Mouse (Mus musculus): ENCODE measurements around the gene Nfat5. TPM values are rescaled to one million over a fixed set of nuclear protein-coding genes. Genes with fewer than 3 reads are reported as not detected.

Nfat5 gene
- polyA plus RNA-seq, 1 experiment: 18.8 TPM

- Histone ChIP-seq H3K4me3 (replicated peaks; ENCODE audit: control insufficient read depth, low read depth, low read length) (no peak overlapping the region), H3K4me1 (ENCODE audit: control insufficient read depth, insufficient read depth, low read length) (no peaks in the 10 kb centered on the region), H3K27ac (ENCODE audit: control insufficient read depth, insufficient read depth, low read depth, low read length, poor library complexity) (no peak overlapping the region)
- TF ChIP-seq CTCF (IDR thresholded peaks at IDR 0.05; ENCODE audit: control insufficient read depth, insufficient read depth, low read length): no peak
- WGBS: 88% methylated on average over 6 of the region's 6 CpGs
Measured at GRCm38 (mm10) chr8:107260120-107260519, 33.1 kb upstream of the Nfat5 start.

DNA sequence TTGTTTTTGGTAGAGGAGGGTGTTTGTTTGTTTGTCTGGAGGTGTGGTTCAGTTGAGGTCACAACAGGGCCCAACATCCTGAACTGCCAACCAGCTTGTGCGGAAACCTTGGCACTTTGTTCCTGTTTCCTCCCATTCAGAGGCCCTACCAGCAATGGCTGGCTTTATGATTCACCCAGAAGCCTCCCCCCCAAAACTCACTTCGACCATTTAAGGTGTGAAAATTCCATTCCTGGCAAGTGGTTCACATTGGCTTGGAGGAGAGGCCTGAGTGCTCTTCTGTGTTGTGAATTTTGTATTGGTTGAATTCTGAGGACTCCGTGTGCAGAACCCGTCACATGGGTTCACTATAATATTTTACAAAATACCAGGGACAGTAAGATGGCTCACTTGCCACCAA is 32.1 kb upstream of the Nfat5 start:
- H3K4me1 ChIP-seq (ENCODE audit: control insufficient read depth, insufficient read depth, low read length): no peaks in the 10 kb centered on the region
- no peak overlapping the region for H3K27ac ChIP-seq (ENCODE audit: control insufficient read depth, insufficient read depth, low read depth, low read length, poor library complexity)
- WGBS: 73% methylated on average over 4 of the region's 4 CpGs
- no peak overlapping the region for H3K4me3 ChIP-seq (replicated peaks; ENCODE audit: control insufficient read depth, low read depth, low read length)
- TF ChIP-seq POLR2A (IDR thresholded peaks at IDR 0.05; ENCODE audit: borderline replicate concordance, control insufficient read depth, low read depth, low read length): no peak
- no peak for TF ChIP-seq CTCF (IDR thresholded peaks at IDR 0.05; ENCODE audit: control insufficient read depth, insufficient read depth, low read length)

GRCm38 (mm10) chr8:107262046-107262705 is 31.1 kb upstream of the Nfat5 start:
- Histone ChIP-seq H3K27ac (ENCODE audit: control insufficient read depth, insufficient read depth, low read depth, low read length, poor library complexity) (no peak overlapping the region), H3K4me3 (replicated peaks; ENCODE audit: control insufficient read depth, low read depth, low read length) (no peak overlapping the region), H3K4me1 (ENCODE audit: control insufficient read depth, insufficient read depth, low read length) (no peaks in the 10 kb centered on the region)
- TF ChIP-seq POLR2A (IDR thresholded peaks at IDR 0.05; ENCODE audit: borderline replicate concordance, control insufficient read depth, low read depth, low read length) (no peak), CTCF (IDR thresholded peaks at IDR 0.05; ENCODE audit: control insufficient read depth, insufficient read depth, low read length) (no peak)
- WGBS: 78% methylated on average over 8 of the region's 8 CpGs

- 85% methylated on average over 10 of the region's 10 CpGs for WGBS
- H3K4me1 ChIP-seq (ENCODE audit: control insufficient read depth, insufficient read depth, low read length): no peaks in the 10 kb centered on the region
- H3K4me3 ChIP-seq (replicated peaks; ENCODE audit: control insufficient read depth, low read depth, low read length): no peak overlapping the region
- TF ChIP-seq CTCF (IDR thresholded peaks at IDR 0.05; ENCODE audit: control insufficient read depth, insufficient read depth, low read length) (no peak), POLR2A (IDR thresholded peaks at IDR 0.05; ENCODE audit: borderline replicate concordance, control insufficient read depth, low read depth, low read length) (no peak)
- no peak overlapping the region for H3K27ac ChIP-seq (ENCODE audit: control insufficient read depth, insufficient read depth, low read depth, low read length, poor library complexity)
Measured at GRCm38 (mm10) chr8:107265811-107266210, 27.5 kb upstream of the Nfat5 start.

- H3K4me3 ChIP-seq (replicated peaks; ENCODE audit: control insufficient read depth, low read depth, low read length): no peak overlapping the region
- WGBS: 62% methylated on average over 9 of the region's 9 CpGs
- TF ChIP-seq POLR2A (IDR thresholded peaks at IDR 0.05; ENCODE audit: borderline replicate concordance, control insufficient read depth, low read depth, low read length) (no peak), CTCF (IDR thresholded peaks at IDR 0.05; ENCODE audit: control insufficient read depth, insufficient read depth, low read length) (no peak)
- no peaks in the 10 kb centered on the region for H3K4me1 ChIP-seq (ENCODE audit: control insufficient read depth, insufficient read depth, low read length)
- no peak overlapping the region for H3K27ac ChIP-seq (ENCODE audit: control insufficient read depth, insufficient read depth, low read depth, low read length, poor library complexity)
Measured at GRCm38 (mm10) chr8:107268501-107268900, 24.8 kb upstream of the Nfat5 start.

GRCm38 (mm10) chr8:107269191-107269590 is 24.1 kb upstream of the Nfat5 start:
- no peaks in the 10 kb centered on the region for H3K4me1 ChIP-seq (ENCODE audit: control insufficient read depth, insufficient read depth, low read length)
- no peak for TF ChIP-seq CTCF (IDR thresholded peaks at IDR 0.05; ENCODE audit: control insufficient read depth, insufficient read depth, low read length)
- TF ChIP-seq POLR2A (IDR thresholded peaks at IDR 0.05; ENCODE audit: borderline replicate concordance, control insufficient read depth, low read depth, low read length): no peak
- no peak overlapping the region for H3K4me3 ChIP-seq (replicated peaks; ENCODE audit: control insufficient read depth, low read depth, low read length)
- H3K27ac ChIP-seq (ENCODE audit: control insufficient read depth, insufficient read depth, low read depth, low read length, poor library complexity): no peak overlapping the region

DNA sequence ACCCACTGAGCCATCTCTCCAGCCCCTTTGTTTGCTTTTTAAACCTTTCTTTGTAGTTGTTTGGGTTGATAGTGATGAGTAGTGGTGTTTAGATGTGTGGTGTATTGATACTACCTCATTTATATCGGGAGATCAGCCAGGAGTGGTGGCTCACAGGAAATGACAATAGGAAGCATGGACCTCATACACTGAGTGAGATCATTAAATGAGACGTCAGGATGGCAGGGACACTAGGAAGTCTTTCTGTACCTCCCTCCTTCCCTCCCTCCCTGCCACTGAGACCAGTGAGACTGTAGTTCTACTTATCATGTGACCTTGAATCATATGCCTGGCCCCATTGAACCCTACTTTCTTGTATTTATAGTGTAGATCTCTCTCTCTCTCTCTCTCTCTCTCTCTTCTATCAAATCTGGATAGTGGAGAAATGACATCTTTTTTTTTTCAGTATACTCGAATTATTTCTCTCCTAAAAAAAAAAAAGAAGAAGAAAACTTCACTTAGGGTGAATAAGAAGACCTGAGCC is 23.6 kb upstream of the Nfat5 start:
- WGBS: 17% methylated on average over 3 of the region's 3 CpGs
- Histone ChIP-seq H3K27ac (ENCODE audit: control insufficient read depth, insufficient read depth, low read depth, low read length, poor library complexity) (no peak overlapping the region), H3K4me3 (replicated peaks; ENCODE audit: control insufficient read depth, low read depth, low read length) (no peak overlapping the region), H3K4me1 (ENCODE audit: control insufficient read depth, insufficient read depth, low read length) (no peaks in the 10 kb centered on the region)
- no peak for TF ChIP-seq POLR2A (IDR thresholded peaks at IDR 0.05; ENCODE audit: borderline replicate concordance, control insufficient read depth, low read depth, low read length)
- TF ChIP-seq CTCF (IDR thresholded peaks at IDR 0.05; ENCODE audit: control insufficient read depth, insufficient read depth, low read length): no peak

DNA sequence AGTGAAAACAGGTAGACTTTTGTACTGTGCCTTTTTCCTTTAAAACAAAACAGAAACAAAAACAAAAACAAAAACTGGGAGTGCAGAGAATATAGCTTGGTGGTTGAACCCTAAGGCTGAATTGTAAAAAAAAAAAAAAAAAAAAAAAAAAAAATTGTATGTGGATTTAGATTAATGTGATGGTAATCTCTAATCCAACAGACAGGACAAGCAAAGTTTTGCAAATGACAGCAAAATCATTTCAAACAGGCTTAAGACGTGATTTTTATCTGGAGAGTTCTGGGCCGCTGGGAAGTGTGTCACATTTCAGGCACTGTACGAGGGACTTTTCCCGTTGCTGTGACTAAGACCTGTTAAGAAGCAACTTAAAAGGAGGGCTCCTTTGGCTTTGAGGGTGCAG is 23.0 kb upstream of the Nfat5 start:
- no peaks in the 10 kb centered on the region for H3K4me1 ChIP-seq (ENCODE audit: control insufficient read depth, insufficient read depth, low read length)
- TF ChIP-seq CTCF (IDR thresholded peaks at IDR 0.05; ENCODE audit: control insufficient read depth, insufficient read depth, low read length) (no peak), POLR2A (IDR thresholded peaks at IDR 0.05; ENCODE audit: borderline replicate concordance, control insufficient read depth, low read depth, low read length) (no peak)
- H3K4me3 ChIP-seq (replicated peaks; ENCODE audit: control insufficient read depth, low read depth, low read length): no peak overlapping the region
- WGBS: 82% methylated on average over 4 of the region's 4 CpGs
- no peak overlapping the region for H3K27ac ChIP-seq (ENCODE audit: control insufficient read depth, insufficient read depth, low read depth, low read length, poor library complexity)

DNA sequence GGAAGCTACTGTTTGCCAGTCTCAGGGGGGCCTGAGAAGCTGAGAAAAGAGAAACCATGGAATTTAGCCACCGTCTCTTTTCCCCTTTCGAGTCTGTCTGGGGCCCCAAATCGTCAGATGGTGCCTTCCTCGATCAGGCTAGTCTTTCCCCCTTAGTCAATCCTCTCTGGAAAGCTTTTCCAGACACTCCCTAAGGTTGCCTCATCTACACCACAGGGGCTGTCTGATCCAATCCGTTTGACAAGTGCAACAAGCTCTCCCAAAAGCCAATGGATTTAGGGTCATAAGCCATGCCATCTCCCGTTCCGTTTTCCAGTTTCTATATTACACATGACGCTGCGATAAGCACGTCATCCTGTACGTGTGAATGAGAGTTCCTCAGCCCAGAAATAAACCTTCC is 22.5 kb upstream of the Nfat5 start:
- no peak overlapping the region for H3K4me3 ChIP-seq (replicated peaks; ENCODE audit: control insufficient read depth, low read depth, low read length)
- WGBS: 82% methylated on average over 11 of the region's 11 CpGs
- TF ChIP-seq POLR2A (IDR thresholded peaks at IDR 0.05; ENCODE audit: borderline replicate concordance, control insufficient read depth, low read depth, low read length): no peak
- TF ChIP-seq CTCF (IDR thresholded peaks at IDR 0.05; ENCODE audit: control insufficient read depth, insufficient read depth, low read length): no peak
- no peaks in the 10 kb centered on the region for H3K4me1 ChIP-seq (ENCODE audit: control insufficient read depth, insufficient read depth, low read length)
- H3K27ac ChIP-seq (ENCODE audit: control insufficient read depth, insufficient read depth, low read depth, low read length, poor library complexity): no peak overlapping the region

Data from bone marrow, adult 2 months (tissue).